Mouse (Mus musculus) bone marrow, adult 2 months (tissue): ENCODE measurements at regions not wholly inside any gene's neighbourhood (a gene's known extent, or its start where the extent isn't known, plus 50 kb on each side); places are given as distances from the start of the nearest gene placed in this dataset.

Experiments
- CTCF ChIP-seq: fragments of 200-500 bp; IDR thresholded peaks from 2 replicates; pipeline ENCODE4 v1.5.1; 2011; ENCODE audit warnings: low read length, control low read depth; ENCODE audit not compliant: control insufficient read depth, insufficient read depth
- POLR2A ChIP-seq: fragments of 200-500 bp; IDR thresholded peaks from 2 replicates; pipeline ENCODE4 v1.6.1; 2011; ENCODE audit warnings: low read depth, mild to moderate bottlenecking, control low read depth, low read length, borderline replicate concordance; ENCODE audit not compliant: control insufficient read depth

DNA sequence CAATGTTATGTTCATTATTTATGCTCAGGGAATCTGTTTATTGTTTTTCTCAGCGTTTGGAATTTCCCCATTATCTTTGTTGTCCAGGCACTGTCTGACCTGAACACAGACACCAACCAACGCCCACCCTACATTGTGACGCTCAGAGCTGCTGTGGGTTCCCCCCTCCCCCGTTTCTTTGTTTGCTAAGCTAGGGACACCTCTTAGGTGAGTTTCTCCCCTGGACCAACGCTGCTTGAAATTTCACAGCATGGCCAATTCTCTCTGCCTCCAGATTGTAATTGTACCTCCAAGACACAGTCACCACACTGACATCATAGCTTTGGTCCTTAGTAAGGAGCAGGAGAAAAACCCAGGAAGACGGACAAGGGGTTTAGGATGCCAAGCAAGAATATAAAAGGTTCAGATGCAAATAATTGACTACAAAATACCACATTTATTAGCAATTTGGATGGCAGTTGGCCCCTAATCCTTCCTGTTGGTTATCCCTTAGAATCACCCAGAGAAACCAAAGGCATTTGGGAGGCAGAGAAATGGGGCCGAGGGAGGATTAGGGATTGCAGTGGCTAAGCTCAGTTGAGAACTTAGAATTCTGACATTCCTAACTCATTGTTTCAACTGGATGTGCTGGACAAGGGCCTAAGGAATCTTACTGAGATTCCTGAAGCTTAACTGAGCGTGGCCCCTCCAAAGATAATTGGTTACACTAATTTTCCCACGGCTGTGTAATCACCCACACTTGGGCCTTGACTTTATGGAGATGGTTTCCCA lies 76.0 kb downstream of the Gm19935 start:
- TF ChIP-seq POLR2A (no peak), CTCF (no peak)
